21 mouse cellular contexts compared by ENCODE assay signal in the genomic region with DNA sequence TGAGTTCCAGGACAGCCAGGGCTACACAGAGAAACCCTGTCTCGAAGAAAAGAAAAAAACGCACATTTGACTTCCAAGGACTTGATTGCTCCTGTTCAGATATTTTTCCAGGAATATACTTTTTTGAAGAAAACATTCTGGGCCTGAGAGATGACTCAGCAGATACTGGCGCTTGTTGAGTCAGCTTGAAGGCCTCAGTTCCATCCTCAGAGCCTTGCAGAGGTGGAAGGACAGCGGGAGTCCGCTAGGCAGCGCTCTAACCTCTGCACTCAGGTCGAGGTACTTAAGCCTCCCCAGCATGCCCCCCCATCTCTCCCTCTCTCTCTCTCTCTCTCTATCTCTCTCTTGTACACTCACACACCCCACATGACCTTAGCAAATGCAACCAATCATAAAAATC.
"Had no signal": no experiment of that assay in that cellular context is flagged by ENCODE, and none has a peak within 500 bp of the region (broad histone marks: within the 10 kb centered on the region; RNA-seq: fewer than 3 reads in every experiment).

No protein-coding gene starts in this region.

- H3K9ac ChIP-seq: kidney, embryonic 15.5 days; liver, embryonic 14.5 days; liver, postnatal 0 days; lung, embryonic 14.5 days; midbrain, embryonic 12.5 days; midbrain, embryonic 15.5 days; neural tube, embryonic 12.5 days; neural tube, embryonic 15.5 days; stomach, embryonic 15.5 days had no signal

- H3K27ac ChIP-seq: kidney, embryonic 15.5 days; left cerebral cortex, adult 2 months; liver, embryonic 14.5 days; macrophage; midbrain, embryonic 12.5 days; midbrain, embryonic 15.5 days; neural tube, embryonic 12.5 days; neural tube, embryonic 15.5 days; stomach, embryonic 15.5 days had no signal

- H3K4me3 ChIP-seq: kidney, embryonic 15.5 days; left cerebral cortex, adult 2 months; midbrain, embryonic 12.5 days; midbrain, embryonic 15.5 days; neural tube, embryonic 12.5 days; neural tube, embryonic 15.5 days; stomach, embryonic 15.5 days had no signal

- H3K9me3 ChIP-seq: kidney, embryonic 15.5 days; midbrain, embryonic 12.5 days; midbrain, embryonic 15.5 days; neural tube, embryonic 12.5 days; neural tube, embryonic 15.5 days; stomach, embryonic 15.5 days had no signal

- H3K4me2 ChIP-seq: kidney, embryonic 15.5 days; liver, embryonic 11.5 days; lung, embryonic 14.5 days; midbrain, embryonic 12.5 days; midbrain, embryonic 15.5 days; neural tube, embryonic 12.5 days; neural tube, embryonic 15.5 days; stomach, embryonic 15.5 days had no signal

- H3K36me3 ChIP-seq: kidney, embryonic 15.5 days; midbrain, embryonic 12.5 days; midbrain, embryonic 15.5 days; neural tube, embryonic 12.5 days; neural tube, embryonic 15.5 days; stomach, embryonic 15.5 days had no signal

- DNase-seq: kidney, postnatal 14 days; kidney, postnatal 4 days; layer of hippocampus, adult 9-11 months; layer of hippocampus, postnatal 36 days; liver, postnatal 0 days; lung, embryonic 14.5 days; right cerebral cortex, adult 18-20 months; right cerebral cortex, postnatal 25 days; spleen, adult 18-20 months; thymus, postnatal 36 days had no signal

- ATAC-seq: liver, postnatal 0 days; lung, postnatal 0 days; midbrain, embryonic 15.5 days had no signal
